In genomic region chr8:71676803-71677202, GRCm38 (mm10) we compare ENCODE assay signal across 8 mouse cellular contexts. TPM values are rescaled to one million over a fixed set of nuclear protein-coding genes. Genes with fewer than 3 reads are reported as not detected.
DNase-seq lines count a peak whose midpoint lies in the region; ATAC-seq and TF ChIP-seq lines count a peak whose summit lies in the region.

No protein-coding gene starts in this region.

- peaks cover 15% of the 10 kb centered on the region for H3K4me1 ChIP-seq in spleen, adult 2 months (ENCODE audit: control insufficient read depth, insufficient read depth, insufficient read length)
- peaks cover 44% of the 10 kb centered on the region for H3K4me1 ChIP-seq in limb, embryonic 15.5 days
- peaks cover 14% of the 10 kb centered on the region for H3K4me1 ChIP-seq in stomach, embryonic 16.5 days (ENCODE audit: control insufficient read depth, insufficient read depth, low read length)

- peak overlapping the region; percentile 92 for H3K27ac ChIP-seq in spleen, adult 2 months (ENCODE audit: insufficient read depth, low read length)
- H3K27ac ChIP-seq in limb, embryonic 15.5 days: peak overlapping the region; percentile 71
- peak overlapping the region; percentile 85 for H3K27ac ChIP-seq in stomach, embryonic 16.5 days (ENCODE audit: low read length)

- peaks cover 24% of the 10 kb centered on the region for H3K36me3 ChIP-seq in spleen, adult 2 months (ENCODE audit: control insufficient read depth, insufficient read depth, low read length)
- no peaks in the 10 kb centered on the region for H3K36me3 ChIP-seq in limb, embryonic 15.5 days
- H3K36me3 ChIP-seq in stomach, embryonic 16.5 days (ENCODE audit: control insufficient read depth, insufficient read depth, low read length): no peaks in the 10 kb centered on the region

- DNase-seq in cerebellum, adult 11-12 months: peak; percentile 35
- no peak for DNase-seq in cerebellum, postnatal 36 days
- no peak for DNase-seq in spleen, adult 2 months (ENCODE audit: low read depth in 1 of 2, low spot score in 2 of 2)
- no peak for DNase-seq in spleen, postnatal 14 days (ENCODE audit: low spot score in 2 of 2)
- DNase-seq in right cerebral cortex, postnatal 14 days: no peak
- DNase-seq in right cerebral cortex, adult 2 months (ENCODE audit: low spot score in 2 of 2): no peak

- no peaks in the 10 kb centered on the region; the same call in 1 of the 2 replicates for H3K9me3 ChIP-seq in limb, embryonic 15.5 days
- no peaks in the 10 kb centered on the region for H3K9me3 ChIP-seq in stomach, embryonic 16.5 days (replicated peaks; ENCODE audit: control insufficient read depth, low read length)

- H3K4me3 ChIP-seq in spleen, adult 2 months (ENCODE audit: extremely low read depth, insufficient read depth, insufficient read length): peak overlapping the region; percentile 97
- H3K4me3 ChIP-seq in limb, embryonic 15.5 days: peak overlapping the region; percentile 65
- H3K4me3 ChIP-seq in stomach, embryonic 16.5 days (replicated peaks; ENCODE audit: low read length): peak overlapping the region; percentile 67

- no peak for TF ChIP-seq POLR2A in spleen, adult 2 months (IDR thresholded peaks at IDR 0.05; ENCODE audit: low read depth, low read length)

- peak overlapping the region; percentile 86 for H3K4me2 ChIP-seq in limb, embryonic 15.5 days
- peak overlapping the region; percentile 71 for H3K4me2 ChIP-seq in stomach, embryonic 16.5 days (ENCODE audit: low read depth, low read length)

- TF ChIP-seq CTCF in spleen, adult 2 months (IDR thresholded peaks at IDR 0.05; ENCODE audit: extremely low read depth, insufficient read depth, insufficient read length, insufficient replicate concordance): no peak

- no peak for ATAC-seq in limb, embryonic 15.5 days (ENCODE audit: insufficient number of reproducible peaks, low FRiP score, low TSS enrichment, low read depth)
- ATAC-seq in stomach, embryonic 16.5 days (ENCODE audit: insufficient read depth, low FRiP score): no peak

- no peak overlapping the region for H3K9ac ChIP-seq in limb, embryonic 15.5 days
- peak overlapping the region; percentile 81 for H3K9ac ChIP-seq in stomach, embryonic 16.5 days (ENCODE audit: low read length)

- H3K27me3 ChIP-seq in spleen, adult 2 months (ENCODE audit: control insufficient read depth, insufficient read depth, low read length): no peaks in the 10 kb centered on the region
- peaks cover 66% of the 10 kb centered on the region for H3K27me3 ChIP-seq in limb, embryonic 15.5 days
- H3K27me3 ChIP-seq in stomach, embryonic 16.5 days (ENCODE audit: control insufficient read depth, insufficient read depth, low read length): peaks cover 31% of the 10 kb centered on the region

- 12% methylated on average over 9 of the region's 9 CpGs for WGBS in spleen, adult 2 months
- 52% methylated on average over 9 of the region's 9 CpGs for WGBS in limb, embryonic 15.5 days
- WGBS in stomach, embryonic 16.5 days: 49% methylated on average over 9 of the region's 9 CpGs

RNA-seq across cellular contexts. Expression of gene Jak3, which starts 0.7 kb away (rescaled TPM):
- 62.6 and 81.5 TPM in 2 replicates for polyA plus RNA-seq in spleen, adult 2 months (2012; rRNA removed)
- 5.3 and 6.4 TPM in 2 replicates for polyA plus RNA-seq in limb, embryonic 15.5 days (2015; fragmentation: Nextera tagmentation; extraction: Ambion mirVana)
- polyA plus RNA-seq in stomach, embryonic 16.5 days (2015; fragmentation: Nextera tagmentation; extraction: Ambion mirVana): 9.3 and 9.5 TPM in 2 replicates

RNA-seq across cellular contexts. Expression of gene Unc13a, which starts 5.2 kb away (rescaled TPM):
- polyA plus RNA-seq in spleen, adult 2 months (2012; rRNA removed): 0.47 and 0.54 TPM in 2 replicates
- 0.69 and 0.76 TPM in 2 replicates for polyA plus RNA-seq in limb, embryonic 15.5 days (2015; fragmentation: Nextera tagmentation; extraction: Ambion mirVana)
- 1.1 and 1.2 TPM in 2 replicates for polyA plus RNA-seq in stomach, embryonic 16.5 days (2015; fragmentation: Nextera tagmentation; extraction: Ambion mirVana)

RNA-seq across cellular contexts. Expression of gene Insl3, which starts 12.2 kb away (rescaled TPM):
- 52.4 and 70.9 TPM in 2 replicates for polyA plus RNA-seq in spleen, adult 2 months (2012; rRNA removed)
- polyA plus RNA-seq in limb, embryonic 15.5 days (2015; fragmentation: Nextera tagmentation; extraction: Ambion mirVana): 0.63 and 0.96 TPM in 2 replicates
- 1.1 and 1.7 TPM in 2 replicates for polyA plus RNA-seq in stomach, embryonic 16.5 days (2015; fragmentation: Nextera tagmentation; extraction: Ambion mirVana)

RNA-seq across cellular contexts. Expression of gene B3gnt3, which starts 24.8 kb away (rescaled TPM):
- 5.2 and 5.6 TPM in 2 replicates for polyA plus RNA-seq in spleen, adult 2 months (2012; rRNA removed)
- 1.7 and 2.6 TPM in 2 replicates for polyA plus RNA-seq in limb, embryonic 15.5 days (2015; fragmentation: Nextera tagmentation; extraction: Ambion mirVana)
- 12.2 and 15.0 TPM in 2 replicates for polyA plus RNA-seq in stomach, embryonic 16.5 days (2015; fragmentation: Nextera tagmentation; extraction: Ambion mirVana)

RNA-seq across cellular contexts. Expression of gene Fcho1, which starts 48.7 kb away (rescaled TPM):
- polyA plus RNA-seq in spleen, adult 2 months (2012; rRNA removed): 247 and 301 TPM in 2 replicates
- 7.7 and 8.9 TPM in 2 replicates for polyA plus RNA-seq in limb, embryonic 15.5 days (2015; fragmentation: Nextera tagmentation; extraction: Ambion mirVana)
- polyA plus RNA-seq in stomach, embryonic 16.5 days (2015; fragmentation: Nextera tagmentation; extraction: Ambion mirVana): 6.1 and 7.0 TPM in 2 replicates

Comparison
In these comparisons a context has a peak if more than half of its experiments do, and no peak if none do; other contexts are left out.
1. RNA of gene Insl3, which starts 12.2 kb away (polyA plus RNA-seq): 52.4 to 70.9 TPM in spleen, adult 2 months; 1.1 to 1.7 TPM in stomach, embryonic 16.5 days and 0.63 to 0.96 TPM in limb, embryonic 15.5 days; every median in the first group is over 10 times any median in the second.
2. Peak in every context shown above with its lines, with median percentiles within 50 percentile points of each other: H3K27ac ChIP-seq and H3K4me3 ChIP-seq.